Mouse (Mus musculus) myocyte (in vitro differentiated cells): ENCODE measurements around the gene Epas1.

ENCODE experiments used
- POLR2A ChIP-seq: IDR thresholded peaks from one replicate; pipeline ENCODE4 v1.6.1; 2011; ENCODE audit warnings: low read depth, mild to moderate bottlenecking, control low read depth, moderate library complexity; ENCODE audit not compliant: insufficient read length
- SRF ChIP-seq: IDR thresholded peaks from one replicate; pipeline ENCODE4 v1.6.1; 2011; ENCODE audit warnings: low read depth; ENCODE audit not compliant: control insufficient read depth, insufficient read length

DNA sequence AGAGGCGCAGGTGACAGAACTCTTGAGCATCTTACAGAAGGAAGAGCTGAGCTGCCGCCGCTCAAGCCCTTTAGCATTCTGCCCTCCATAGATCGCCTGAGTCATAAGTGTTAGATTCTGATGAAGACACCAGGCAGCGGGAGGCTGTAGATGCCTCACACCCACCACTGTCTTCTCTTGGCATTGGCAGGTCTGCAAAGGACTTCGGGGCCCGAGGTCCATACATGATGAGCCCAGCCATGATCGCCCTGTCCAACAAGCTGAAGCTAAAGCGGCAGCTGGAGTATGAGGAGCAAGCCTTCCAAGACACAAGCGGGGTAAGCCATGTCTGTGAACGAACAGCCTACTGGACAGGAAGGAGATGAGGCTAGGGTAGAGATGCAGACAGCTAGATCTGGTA, 75.0 kb downstream of the Epas1 start:
- TF ChIP-seq POLR2A (no peak), SRF (no peak)
